Mouse (Mus musculus) liver, embryonic 12.5 days (tissue): ENCODE results near the gene Vnn1. TPM values are rescaled to one million over a fixed set of nuclear protein-coding genes. Genes with fewer than 3 reads are reported as not detected.
A peak's percentile ranks its signal among the peaks of the same experiment; 100 is the strongest.

Source experiments
- ATAC-seq: fragments of 200-750 bp; cut with Nextera tagmentation; 2 replicates; pipeline ENCODE4 v1.8.0; 2017; ENCODE audit warnings: moderate number of reproducible peaks, mild to moderate bottlenecking, moderate library complexity
- H3K27ac ChIP-seq: fragments of 300-500 bp; sonication (generic); 2 replicates; pipeline ENCODE4 v1.5.1; 2016; ENCODE audit warnings: mild to moderate bottlenecking
- H3K27me3 ChIP-seq: fragments of 300-500 bp; sonication (generic); replicated peaks from 2 replicates; pipeline ENCODE4 v1.6.1; 2016; ENCODE audit warnings: mild to moderate bottlenecking, moderate library complexity
- H3K36me3 ChIP-seq: fragments of 300-500 bp; sonication (generic); 2 replicates; pipeline ENCODE4 v1.6.1; 2016; ENCODE audit warnings: mild to moderate bottlenecking, moderate library complexity
- H3K4me1 ChIP-seq: fragments of 300-500 bp; sonication (generic); 2 replicates; pipeline ENCODE4 v1.6.1; 2016
- H3K4me2 ChIP-seq: fragments of 300-500 bp; sonication (generic); 2 replicates; pipeline ENCODE4 v1.6.1; 2016; ENCODE audit warnings: mild to moderate bottlenecking, moderate library complexity
- H3K4me3 ChIP-seq: fragments of 300-500 bp; sonication (generic); 2 replicates; pipeline ENCODE4 v1.5.1; 2016; ENCODE audit warnings: mild to moderate bottlenecking, moderate library complexity
- H3K9ac ChIP-seq: fragments of 300-500 bp; sonication (generic); 2 replicates; pipeline ENCODE4 v1.6.1; 2016; ENCODE audit warnings: mild to moderate bottlenecking, moderate library complexity
- H3K9me3 ChIP-seq: fragments of 300-500 bp; sonication (generic); replicated peaks from 2 replicates; pipeline ENCODE4 v1.6.1; 2016; ENCODE audit warnings: mild to moderate bottlenecking, moderate library complexity
- WGBS: fragments of 180-500 bp; shearing (Covaris S2); methylation state at CpG from one replicate; pipeline ENCODE4 v1.1.7; 2016; ENCODE audit not compliant: insufficient replicate concordance; 5-methylcytosine and 5-hydroxymethylcytosine counted together
- polyA plus RNA-seq: library from polyadenylated mRNA; unstranded; fragments of >200 nt; fragmentation: Nextera tagmentation; extraction: Ambion mirVana; gene quantifications from 2 replicates; pipeline ENCODE4 v1.2.1, GENCODE M21; 2016

The Vnn1 gene
- polyA plus RNA-seq, 1 experiment from 2014 or later = 0.94 TPM

GRCm38 (mm10) chr10:23920056-23920455, 25.6 kb downstream of the Vnn1 start, which contains the start of gene Taar1:
TSS of gene Taar1 (plus strand) at chr10:23920356.
- no peaks in the 10 kb centered on the region for H3K4me1 ChIP-seq
- no peaks in the 10 kb centered on the region for H3K27me3 ChIP-seq
- no peak within 1 kb of the TSS for H3K4me3 ChIP-seq
- no peaks in the 10 kb centered on the region for H3K9me3 ChIP-seq
- no peak for ATAC-seq
- no peaks in the 10 kb centered on the region for H3K36me3 ChIP-seq
- no peak within 1 kb of the TSS for H3K27ac ChIP-seq
- H3K4me2 ChIP-seq = no peak within 1 kb of the TSS
- 66% methylated on average over 4 of the region's 4 CpGs for WGBS
- H3K9ac ChIP-seq = no peak within 1 kb of the TSS

GRCm38 (mm10) chr10:23922468-23922867, 28.0 kb downstream of the Vnn1 start:
- no peak overlapping the region for H3K9ac ChIP-seq
- no peak overlapping the region for H3K4me2 ChIP-seq
- H3K27me3 ChIP-seq = no peaks in the 10 kb centered on the region
- 64% methylated on average over 3 of the region's 3 CpGs for WGBS
- H3K27ac ChIP-seq = no peak overlapping the region
- no peaks in the 10 kb centered on the region for H3K9me3 ChIP-seq
- H3K36me3 ChIP-seq = no peaks in the 10 kb centered on the region
- no peak overlapping the region for H3K4me3 ChIP-seq
- 0 out of 2 replicates have a peak, but pooled peaks have one; percentile 47 for ATAC-seq
- no peaks in the 10 kb centered on the region for H3K4me1 ChIP-seq

- ATAC-seq = no peak
Measured at GRCm38 (mm10) chr10:23923941-23924340, 29.5 kb downstream of the Vnn1 start.

GRCm38 (mm10) chr10:23937613-23938012, 43.1 kb downstream of the Vnn1 start:
- no peak overlapping the region for H3K4me2 ChIP-seq
- no peak for ATAC-seq
- no peaks in the 10 kb centered on the region for H3K9me3 ChIP-seq
- H3K4me1 ChIP-seq = no peaks in the 10 kb centered on the region
- no peak overlapping the region for H3K27ac ChIP-seq
- no peak overlapping the region for H3K4me3 ChIP-seq
- no peaks in the 10 kb centered on the region for H3K27me3 ChIP-seq
- H3K9ac ChIP-seq = no peak overlapping the region
- 34% methylated on average over 4 of the region's 4 CpGs for WGBS
- no peaks in the 10 kb centered on the region for H3K36me3 ChIP-seq

More at GRCm38 (mm10) chr10:23923941-23924340, 29.5 kb downstream of the Vnn1 start:
- H3K36me3 ChIP-seq = no peaks in the 10 kb centered on the region
- no peak overlapping the region for H3K9ac ChIP-seq
- H3K9me3 ChIP-seq = no peaks in the 10 kb centered on the region
- H3K27me3 ChIP-seq = no peaks in the 10 kb centered on the region
- WGBS = 42% methylated on average over 2 of the region's 2 CpGs
- no peak overlapping the region for H3K27ac ChIP-seq
- H3K4me3 ChIP-seq = no peak overlapping the region
- no peak overlapping the region for H3K4me2 ChIP-seq
- H3K4me1 ChIP-seq = no peaks in the 10 kb centered on the region

GRCm38 (mm10) chr10:23938312-23938711, 43.8 kb downstream of the Vnn1 start, which contains the start of gene Taar2:
TSS of gene Taar2 (plus strand) at chr10:23938572.
- 60% methylated on average over 6 of the region's 6 CpGs for WGBS
- Histone ChIP-seq H3K9me3 (no peaks in the 10 kb centered on the region), H3K4me2 (no peak within 1 kb of the TSS), H3K4me3 (no peak within 1 kb of the TSS), H3K9ac (no peak within 1 kb of the TSS), H3K27ac (no peak within 1 kb of the TSS), H3K36me3 (no peaks in the 10 kb centered on the region), H3K4me1 (no peaks in the 10 kb centered on the region), H3K27me3 (no peaks in the 10 kb centered on the region)
- no peak for ATAC-seq

GRCm38 (mm10) chr10:23942465-23942864, 48.0 kb downstream of the Vnn1 start:
- no peak for ATAC-seq
- Histone ChIP-seq H3K4me1 (no peaks in the 10 kb centered on the region), H3K4me2 (no peak overlapping the region), H3K27me3 (no peaks in the 10 kb centered on the region), H3K36me3 (no peaks in the 10 kb centered on the region), H3K4me3 (no peak overlapping the region), H3K9ac (no peak overlapping the region), H3K9me3 (no peaks in the 10 kb centered on the region), H3K27ac (no peak overlapping the region)
- WGBS = 51% methylated on average over 5 of the region's 5 CpGs

- H3K9me3 ChIP-seq = no peaks in the 10 kb centered on the region
- WGBS = 60% methylated on average over 7 of the region's 7 CpGs
- H3K27me3 ChIP-seq = no peaks in the 10 kb centered on the region
- no peaks in the 10 kb centered on the region for H3K4me1 ChIP-seq
- no peak overlapping the region for H3K4me2 ChIP-seq
- no peak overlapping the region for H3K9ac ChIP-seq
- no peak for ATAC-seq
- H3K36me3 ChIP-seq = no peaks in the 10 kb centered on the region
- no peak overlapping the region for H3K27ac ChIP-seq
- H3K4me3 ChIP-seq = no peak overlapping the region
Measured at GRCm38 (mm10) chr10:23948026-23948425, 53.5 kb downstream of the Vnn1 start.

- H3K36me3 ChIP-seq = no peaks in the 10 kb centered on the region
- no peaks in the 10 kb centered on the region for H3K27me3 ChIP-seq
- no peak within 1 kb of the TSS for H3K4me3 ChIP-seq
- no peak within 1 kb of the TSS for H3K9ac ChIP-seq
- H3K27ac ChIP-seq = no peak within 1 kb of the TSS
- 78% methylated on average over 16 of the region's 16 CpGs for WGBS
- H3K4me1 ChIP-seq = no peaks in the 10 kb centered on the region
- no peak within 1 kb of the TSS for H3K4me2 ChIP-seq
- ATAC-seq = no peak
- H3K9me3 ChIP-seq = no peaks in the 10 kb centered on the region
Measured at GRCm38 (mm10) chr10:23949508-23950005, 55.1 kb downstream of the Vnn1 start, which contains the start of gene Taar3. TSS of gene Taar3 (plus strand) at chr10:23949558.

GRCm38 (mm10) chr10:23951714-23952113, 57.2 kb downstream of the Vnn1 start:
- Histone ChIP-seq H3K9ac (no peak overlapping the region), H3K27me3 (no peaks in the 10 kb centered on the region), H3K9me3 (no peaks in the 10 kb centered on the region), H3K4me1 (no peaks in the 10 kb centered on the region), H3K4me2 (no peak overlapping the region), H3K27ac (no peak overlapping the region), H3K4me3 (no peak overlapping the region), H3K36me3 (no peaks in the 10 kb centered on the region)
- WGBS = 64% methylated on average over 6 of the region's 6 CpGs
- no peak for ATAC-seq

Other genes with a start within 250 kb of the Vnn1 start
- gene Rps12, start 107.4 kb upstream of the Vnn1 start, polyA plus RNA-seq = 192 and 199 TPM in 2 replicates
- gene Slc18b1, start 97.7 kb upstream of the Vnn1 start, polyA plus RNA-seq = 2.6 and 3.4 TPM in 2 replicates
- 0.07 TPM in 1 of 2 replicates, not detected in the other for gene Vnn3, start 43.2 kb upstream of the Vnn1 start, polyA plus RNA-seq
- not detected in 2 replicates for gene Taar1, start 25.7 kb downstream of the Vnn1 start, polyA plus RNA-seq
- not detected in 2 replicates for gene Taar2, start 43.9 kb downstream of the Vnn1 start, polyA plus RNA-seq
- not detected in 2 replicates for gene Taar3, start 54.9 kb downstream of the Vnn1 start, polyA plus RNA-seq
- gene Taar4, start 65.8 kb downstream of the Vnn1 start, polyA plus RNA-seq = not detected in 2 replicates
- gene Taar5, start 76.0 kb downstream of the Vnn1 start, polyA plus RNA-seq = not detected in 2 replicates
- gene Taar6, start 91.0 kb downstream of the Vnn1 start, polyA plus RNA-seq = not detected in 2 replicates
- not detected in 2 replicates for gene Taar7a, start 98.8 kb downstream of the Vnn1 start, polyA plus RNA-seq
- not detected in 2 replicates for gene Taar7b, start 105.3 kb downstream of the Vnn1 start, polyA plus RNA-seq
- gene Taar7d, start 132.5 kb downstream of the Vnn1 start, polyA plus RNA-seq = not detected in 2 replicates
- gene Taar7e, start 142.9 kb downstream of the Vnn1 start, polyA plus RNA-seq = not detected in 2 replicates
- gene Taar7f, start 154.8 kb downstream of the Vnn1 start, polyA plus RNA-seq = not detected in 2 replicates
- gene Taar8a, start 181.8 kb downstream of the Vnn1 start, polyA plus RNA-seq = not detected in 2 replicates
- gene Taar8b, start 197.6 kb downstream of the Vnn1 start, polyA plus RNA-seq = not detected in 2 replicates
- gene Taar8c, start 207.2 kb downstream of the Vnn1 start, polyA plus RNA-seq = not detected in 2 replicates
- gene Taar9, start 214.8 kb downstream of the Vnn1 start, polyA plus RNA-seq = not detected in 2 replicates